Mouse (Mus musculus) kidney, embryonic 15.5 days (tissue): Measurements from ENCODE around the gene Myo3a. TPM values are rescaled to one million over a fixed set of nuclear protein-coding genes. Genes with fewer than 3 reads are reported as not detected.
"Not testable (repeated sequence)": the region's sequence is repeated elsewhere in the genome, so short reads cannot be mapped to it uniquely, and the experiment has no call there.

Experiments used
- ATAC-seq: fragments of 200-750 bp; cut with Nextera tagmentation; replicated peaks from 2 replicates; pipeline ENCODE4 v1.8.0; 2017; ENCODE audit warnings: moderate TSS enrichment; ENCODE audit not compliant: low FRiP score
- H3K27ac ChIP-seq: fragments of 300-500 bp; sonication (generic); 2 replicates; pipeline ENCODE4 v1.5.1; 2015; ENCODE audit warnings: mild to moderate bottlenecking, inconsistent platforms
- H3K27me3 ChIP-seq: fragments of 300-500 bp; sonication (generic); 2 replicates; pipeline ENCODE4 v1.6.1; 2015; ENCODE audit warnings: inconsistent platforms
- H3K36me3 ChIP-seq: fragments of 300-500 bp; sonication (generic); 2 replicates; pipeline ENCODE4 v1.6.1; 2015; ENCODE audit warnings: inconsistent platforms
- H3K4me1 ChIP-seq: fragments of 300-500 bp; sonication (generic); 2 replicates; pipeline ENCODE4 v1.6.1; 2015; ENCODE audit warnings: inconsistent platforms
- H3K4me2 ChIP-seq: fragments of 300-500 bp; sonication (generic); 2 replicates; pipeline ENCODE4 v1.6.1; 2015; ENCODE audit warnings: moderate library complexity, mild to moderate bottlenecking, inconsistent platforms
- H3K4me3 ChIP-seq: fragments of 300-500 bp; sonication (generic); replicated peaks from 2 replicates; pipeline ENCODE4 v1.5.1; 2015; ENCODE audit warnings: mild to moderate bottlenecking, inconsistent platforms
- H3K9ac ChIP-seq: fragments of 300-500 bp; sonication (generic); 2 replicates; pipeline ENCODE4 v1.6.1; 2015; ENCODE audit warnings: mild to moderate bottlenecking, inconsistent platforms
- H3K9me3 ChIP-seq: fragments of 300-500 bp; sonication (generic); replicated peaks from 2 replicates; pipeline ENCODE4 v1.6.1; 2016; ENCODE audit warnings: inconsistent platforms
- WGBS: fragments of 180-500 bp; shearing (Covaris S2); methylation state at CpG from one replicate; pipeline ENCODE4 v1.1.7; 2015; ENCODE audit warnings: mixed read lengths; 5-methylcytosine and 5-hydroxymethylcytosine counted together
- polyA plus RNA-seq: library from polyadenylated mRNA; unstranded; fragments of >200 nt; fragmentation: Nextera tagmentation; extraction: Ambion mirVana; gene quantifications from 2 replicates; pipeline ENCODE4 v1.2.1, GENCODE M21; 2015

Myo3a gene
- polyA plus RNA-seq, 1 experiment from 2014 or later = 0.17 TPM

DNA sequence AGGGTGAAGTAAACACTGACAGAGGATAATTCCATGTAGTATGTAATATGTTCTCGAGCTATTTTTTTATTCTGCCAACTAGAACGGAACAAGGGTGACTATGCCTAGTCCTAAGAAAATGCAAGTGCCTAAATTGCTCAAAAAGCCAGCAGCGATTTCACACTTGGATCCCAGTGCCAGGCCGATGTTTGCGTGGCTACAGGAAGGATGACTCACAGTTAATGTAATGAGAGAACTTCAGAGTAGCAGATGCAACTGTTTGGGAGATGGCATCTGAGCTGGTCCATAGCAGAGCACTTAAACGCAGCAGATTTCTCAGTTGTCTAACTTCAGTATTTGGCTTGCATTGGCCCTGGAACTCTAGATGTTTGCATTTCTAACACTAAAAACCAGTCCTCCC is 321.1 kb downstream of the Myo3a start:
- 87% methylated on average over 6 of the region's 6 CpGs for WGBS
- H3K27me3 ChIP-seq = no peaks in the 10 kb centered on the region
- H3K27ac ChIP-seq = no peak overlapping the region
- H3K4me2 ChIP-seq = no peak overlapping the region
- no peak overlapping the region for H3K4me3 ChIP-seq
- no peak for ATAC-seq
- no peaks in the 10 kb centered on the region for H3K9me3 ChIP-seq
- H3K36me3 ChIP-seq = no peaks in the 10 kb centered on the region
- no peak overlapping the region for H3K9ac ChIP-seq
- H3K4me1 ChIP-seq = no peaks in the 10 kb centered on the region

DNA sequence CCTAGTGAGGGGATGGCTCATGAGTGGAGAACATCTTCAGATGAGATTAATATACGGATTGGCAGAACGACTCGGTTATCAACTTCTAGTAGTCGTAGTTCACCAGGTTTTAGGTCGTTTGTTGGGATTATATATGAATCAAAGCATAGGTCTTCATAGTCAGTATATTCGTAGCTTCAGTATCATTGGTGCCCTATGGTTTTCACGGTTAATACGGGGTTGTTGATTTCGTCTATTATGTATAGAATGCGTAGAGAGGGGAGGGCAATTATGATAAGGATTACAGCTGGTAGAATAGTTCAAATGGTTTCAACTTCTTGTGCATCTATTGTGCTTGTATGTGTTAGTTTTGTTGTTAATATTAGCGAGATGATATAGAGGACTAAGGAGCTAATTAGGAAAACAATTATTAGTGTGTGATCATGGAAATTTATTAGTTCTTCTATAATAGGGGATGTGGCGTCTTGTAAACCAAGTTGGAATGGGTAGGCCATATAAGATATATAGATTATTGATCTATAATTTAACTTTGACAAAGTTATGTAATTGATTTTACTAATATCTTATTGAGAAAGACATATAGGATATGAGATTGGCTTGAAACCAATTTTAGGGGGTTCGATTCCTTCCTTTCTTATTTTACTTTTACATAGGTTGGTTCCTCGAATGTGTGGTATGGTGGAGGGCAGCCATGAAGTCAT is 360.3 kb downstream of the Myo3a start:
- H3K9me3 ChIP-seq, H3K27ac ChIP-seq, H3K4me1 ChIP-seq, H3K4me2 ChIP-seq, H3K36me3 ChIP-seq, H3K27me3 ChIP-seq, H3K4me3 ChIP-seq, H3K9ac ChIP-seq: not testable (repeated sequence)
- ATAC-seq = peak; percentile 88
- WGBS = 84% methylated on average over 14 of the region's 14 CpGs

DNA sequence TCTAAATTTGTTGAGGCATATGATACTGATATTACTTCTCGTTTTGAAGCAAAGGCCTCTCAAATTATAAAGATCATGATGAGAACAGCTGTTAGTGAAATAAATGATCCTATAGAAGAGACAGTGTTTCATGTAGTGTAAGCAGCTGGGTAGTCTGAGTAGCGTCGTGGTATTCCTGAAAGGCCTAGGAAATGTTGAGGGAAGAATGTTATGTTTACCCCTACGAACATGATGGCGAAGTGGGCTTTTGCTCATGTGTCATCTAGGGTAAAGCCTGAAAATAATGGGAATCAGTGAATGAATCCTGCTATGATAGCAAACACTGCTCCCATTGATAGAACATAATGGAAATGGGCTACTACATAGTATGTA is 360.9 kb downstream of the Myo3a start:
- H3K4me1 ChIP-seq, H3K9ac ChIP-seq, H3K36me3 ChIP-seq, H3K4me2 ChIP-seq, H3K4me3 ChIP-seq, H3K27ac ChIP-seq, H3K27me3 ChIP-seq, H3K9me3 ChIP-seq: not testable (repeated sequence)
- ATAC-seq = peak; percentile 52
- whole genome bisulfite sequencing = 88% methylated on average over 5 of the region's 5 CpGs

DNA sequence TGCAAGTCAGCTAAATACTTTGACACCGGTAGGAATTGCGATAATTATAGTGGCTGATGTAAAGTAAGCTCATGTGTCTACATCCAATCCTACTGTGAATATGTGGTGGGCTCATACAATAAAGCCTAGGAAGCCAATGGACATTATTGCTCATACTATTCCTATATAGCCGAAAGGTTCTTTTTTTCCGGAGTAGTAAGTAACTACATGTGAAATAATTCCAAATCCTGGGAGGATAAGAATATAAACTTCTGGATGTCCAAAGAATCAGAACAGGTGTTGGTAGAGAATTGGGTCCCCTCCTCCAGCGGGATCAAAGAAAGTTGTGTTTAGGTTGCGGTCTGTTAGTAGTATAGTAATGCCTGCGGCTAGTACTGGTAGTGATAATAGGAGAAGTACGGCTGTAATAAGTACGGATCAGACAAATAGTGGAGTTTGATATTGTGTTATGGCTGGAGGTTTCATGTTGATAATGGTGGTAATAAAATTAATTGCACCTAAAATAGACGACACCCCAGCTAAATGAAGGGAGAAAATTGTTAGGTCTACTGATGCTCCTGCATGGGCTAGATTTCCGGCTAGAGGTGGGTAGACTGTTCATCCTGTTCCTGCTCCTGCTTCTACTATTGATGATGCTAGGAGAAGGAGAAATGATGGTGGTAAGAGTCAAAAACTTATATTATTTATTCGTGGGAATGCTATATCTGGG is 361.5 kb downstream of the Myo3a start:
- not testable (repeated sequence) for H3K9ac ChIP-seq, H3K4me1 ChIP-seq, H3K4me3 ChIP-seq, H3K4me2 ChIP-seq, H3K27ac ChIP-seq, H3K27me3 ChIP-seq, H3K36me3 ChIP-seq, H3K9me3 ChIP-seq
- peak; percentile 95 for ATAC-seq
- WGBS = 69% methylated on average over 12 of the region's 12 CpGs

DNA sequence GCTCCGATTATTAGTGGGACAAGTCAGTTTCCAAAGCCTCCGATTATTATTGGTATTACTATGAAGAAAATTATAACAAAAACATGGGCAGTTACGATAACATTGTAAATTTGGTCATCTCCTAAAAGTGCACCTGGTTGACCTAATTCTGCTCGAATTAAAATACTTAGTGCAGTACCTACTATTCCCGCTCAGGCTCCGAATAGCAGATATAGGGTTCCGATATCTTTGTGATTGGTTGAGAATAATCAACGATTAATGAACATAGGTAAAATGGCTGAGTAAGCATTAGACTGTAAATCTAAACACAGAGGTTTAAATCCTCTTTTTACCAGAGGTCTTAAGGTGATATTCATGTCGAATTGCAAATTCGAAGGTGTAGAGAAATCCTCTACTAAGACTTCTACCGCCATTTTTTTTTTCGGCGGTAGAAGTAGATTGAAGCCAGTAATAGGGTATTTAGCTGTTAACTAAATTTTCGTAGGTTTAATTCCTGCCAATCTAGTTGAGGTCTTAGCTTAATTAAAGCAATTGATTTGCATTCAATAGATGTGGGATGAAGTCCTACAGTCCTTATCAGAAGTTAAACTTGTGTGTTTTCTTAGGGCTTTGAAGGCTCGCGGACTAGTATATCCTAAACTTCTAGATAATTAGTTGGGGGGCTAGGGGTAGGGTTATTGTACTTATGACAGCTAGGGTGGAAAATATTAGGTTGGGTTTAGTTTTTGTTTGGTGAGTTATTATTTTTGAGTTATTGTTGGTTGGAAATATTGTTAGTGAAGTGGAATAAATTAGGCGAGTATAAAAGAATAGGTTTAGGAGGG is 362.3 kb downstream of the Myo3a start:
- H3K9ac ChIP-seq, H3K27me3 ChIP-seq, H3K27ac ChIP-seq, H3K4me2 ChIP-seq, H3K9me3 ChIP-seq, H3K36me3 ChIP-seq, H3K4me3 ChIP-seq, H3K4me1 ChIP-seq: not testable (repeated sequence)
- ATAC-seq = peak; percentile 94
- WGBS = 91% methylated on average over 17 of the region's 17 CpGs

DNA sequence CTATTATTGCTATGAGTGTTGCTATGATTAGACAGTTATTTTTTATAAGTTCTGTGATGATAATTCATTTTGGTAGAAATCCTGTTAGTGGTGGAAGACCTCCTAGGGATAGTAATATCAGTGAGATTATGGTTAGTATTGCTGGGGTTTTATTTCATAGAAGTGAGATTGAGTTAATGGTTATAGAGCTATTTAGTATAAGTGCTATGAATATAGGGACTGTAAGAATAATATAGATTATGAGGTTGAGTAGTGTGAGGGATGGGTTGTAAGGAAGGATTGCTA is 362.8 kb downstream of the Myo3a start:
- Histone ChIP-seq H3K27me3 (no peaks in the 10 kb centered on the region), H3K9me3 (no peaks in the 10 kb centered on the region), H3K4me1 (no peaks in the 10 kb centered on the region), H3K36me3 (no peaks in the 10 kb centered on the region), H3K4me2 (no peak overlapping the region), H3K4me3 (no peak overlapping the region), H3K9ac (no peak overlapping the region), H3K27ac (no peak overlapping the region)
- ATAC-seq = no peak

DNA sequence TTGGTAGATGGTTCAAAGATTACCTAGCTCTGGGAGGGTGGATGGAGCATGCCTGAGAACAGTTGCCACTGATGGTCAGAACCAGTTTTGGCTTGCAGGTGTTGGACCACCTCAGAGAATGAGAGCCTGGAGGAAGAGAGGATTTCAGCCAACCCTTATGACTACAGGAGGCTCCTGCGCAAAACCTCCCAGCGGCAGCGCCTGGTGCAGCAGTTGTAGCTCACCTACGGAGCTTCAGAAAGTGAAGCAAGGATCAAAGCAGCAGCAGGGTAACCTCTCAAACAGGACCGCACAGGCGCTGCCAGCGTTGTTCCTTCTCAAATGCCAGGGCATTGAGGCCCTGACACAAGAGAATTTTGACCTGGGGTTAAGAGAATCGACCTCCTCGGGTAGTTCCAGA is 390.6 kb downstream of the Myo3a start:
- peaks cover 62% of the 10 kb centered on the region for H3K27me3 ChIP-seq
- 3% methylated on average over 9 of the region's 9 CpGs for WGBS
- H3K4me1 ChIP-seq = peaks cover 15% of the 10 kb centered on the region
- no peak overlapping the region for H3K4me2 ChIP-seq
- ATAC-seq = no peak
- no peak overlapping the region for H3K9ac ChIP-seq
- H3K36me3 ChIP-seq = no peaks in the 10 kb centered on the region
- no peaks in the 10 kb centered on the region for H3K9me3 ChIP-seq
- H3K27ac ChIP-seq = no peak overlapping the region
- no peak overlapping the region for H3K4me3 ChIP-seq

DNA sequence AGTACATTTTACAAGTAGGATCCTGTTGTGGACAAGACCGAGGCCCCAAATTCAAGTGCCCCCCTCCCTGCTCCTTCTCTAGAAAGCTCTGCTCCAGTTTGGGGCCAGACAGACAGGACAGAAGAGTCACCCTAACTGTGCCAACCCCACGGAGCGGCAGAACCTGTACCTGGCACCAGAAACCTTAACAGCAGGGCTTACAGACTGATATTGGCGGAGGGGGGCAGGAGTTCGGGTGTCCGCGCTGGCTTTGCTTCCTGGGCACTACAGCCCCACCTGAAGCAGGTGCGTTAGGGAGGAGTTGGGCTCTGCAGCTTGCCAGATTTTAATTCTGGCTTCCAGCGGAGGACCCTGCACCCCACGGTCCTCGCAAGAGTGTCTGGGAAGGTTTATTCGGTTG is 392.1 kb downstream of the Myo3a start:
- Histone ChIP-seq H3K9ac (no peak overlapping the region), H3K4me3 (no peak overlapping the region), H3K27ac (no peak overlapping the region), H3K36me3 (no peaks in the 10 kb centered on the region), H3K27me3 (peaks cover 76% of the 10 kb centered on the region), H3K4me1 (peaks cover 24% of the 10 kb centered on the region), H3K9me3 (no peaks in the 10 kb centered on the region), H3K4me2 (no peak overlapping the region)
- 4% methylated on average over 12 of the region's 12 CpGs for WGBS
- ATAC-seq = no peak

DNA sequence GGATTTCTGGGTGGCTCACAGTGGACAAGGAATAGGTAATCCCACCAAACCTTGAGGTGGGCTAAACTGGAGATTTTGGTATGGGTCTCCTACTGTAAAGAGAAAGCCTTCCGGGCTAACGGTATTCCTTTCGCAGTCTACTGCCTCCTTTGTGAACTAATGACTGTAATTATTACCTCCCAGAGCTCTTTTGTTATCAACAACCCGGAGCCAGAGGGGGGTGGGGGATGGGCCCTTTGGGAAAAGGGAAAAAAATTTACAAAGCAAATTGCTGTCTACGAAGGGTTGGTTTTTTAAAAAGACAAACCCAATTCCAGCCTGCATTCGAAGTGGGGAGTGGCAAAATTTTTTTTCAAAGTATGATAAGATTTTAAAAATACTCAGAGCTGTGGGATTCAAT is 392.7 kb downstream of the Myo3a start:
- H3K27ac ChIP-seq = no peak overlapping the region
- peaks cover 82% of the 10 kb centered on the region for H3K27me3 ChIP-seq
- no peak overlapping the region for H3K4me2 ChIP-seq
- H3K9me3 ChIP-seq = no peaks in the 10 kb centered on the region
- H3K9ac ChIP-seq = no peak overlapping the region
- no peak for ATAC-seq
- no peaks in the 10 kb centered on the region for H3K36me3 ChIP-seq
- peaks cover 24% of the 10 kb centered on the region for H3K4me1 ChIP-seq
- WGBS = 3% methylated on average over 6 of the region's 6 CpGs
- H3K4me3 ChIP-seq = no peak overlapping the region

DNA sequence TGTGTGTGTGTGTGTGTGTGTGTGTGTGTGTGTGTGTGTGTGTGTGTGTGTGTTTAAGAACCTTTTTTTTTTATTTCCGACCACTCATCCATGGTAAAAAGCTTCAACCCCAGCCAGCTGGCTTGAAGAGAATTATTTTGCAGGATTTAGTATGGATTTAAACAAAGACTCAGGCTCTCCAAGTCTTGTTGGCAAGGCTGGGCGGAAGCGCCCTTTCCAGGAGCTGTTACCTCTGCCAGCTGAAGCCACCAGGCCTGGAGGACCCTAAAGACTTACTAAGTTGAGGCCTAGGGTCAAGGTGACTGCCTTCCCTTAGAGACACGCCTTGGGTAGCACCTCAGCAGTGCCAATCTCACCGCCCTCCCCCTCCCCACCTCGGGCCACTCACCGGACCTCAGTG is 393.2 kb downstream of the Myo3a start:
- no peak overlapping the region for H3K4me2 ChIP-seq
- peaks cover 24% of the 10 kb centered on the region for H3K4me1 ChIP-seq
- no peak overlapping the region for H3K9ac ChIP-seq
- H3K27me3 ChIP-seq = peaks cover 87% of the 10 kb centered on the region
- H3K27ac ChIP-seq = no peak overlapping the region
- no peak overlapping the region for H3K4me3 ChIP-seq
- no peak for ATAC-seq
- no peaks in the 10 kb centered on the region for H3K36me3 ChIP-seq
- 3% methylated on average over 7 of the region's 7 CpGs for WGBS
- H3K9me3 ChIP-seq = no peaks in the 10 kb centered on the region

DNA sequence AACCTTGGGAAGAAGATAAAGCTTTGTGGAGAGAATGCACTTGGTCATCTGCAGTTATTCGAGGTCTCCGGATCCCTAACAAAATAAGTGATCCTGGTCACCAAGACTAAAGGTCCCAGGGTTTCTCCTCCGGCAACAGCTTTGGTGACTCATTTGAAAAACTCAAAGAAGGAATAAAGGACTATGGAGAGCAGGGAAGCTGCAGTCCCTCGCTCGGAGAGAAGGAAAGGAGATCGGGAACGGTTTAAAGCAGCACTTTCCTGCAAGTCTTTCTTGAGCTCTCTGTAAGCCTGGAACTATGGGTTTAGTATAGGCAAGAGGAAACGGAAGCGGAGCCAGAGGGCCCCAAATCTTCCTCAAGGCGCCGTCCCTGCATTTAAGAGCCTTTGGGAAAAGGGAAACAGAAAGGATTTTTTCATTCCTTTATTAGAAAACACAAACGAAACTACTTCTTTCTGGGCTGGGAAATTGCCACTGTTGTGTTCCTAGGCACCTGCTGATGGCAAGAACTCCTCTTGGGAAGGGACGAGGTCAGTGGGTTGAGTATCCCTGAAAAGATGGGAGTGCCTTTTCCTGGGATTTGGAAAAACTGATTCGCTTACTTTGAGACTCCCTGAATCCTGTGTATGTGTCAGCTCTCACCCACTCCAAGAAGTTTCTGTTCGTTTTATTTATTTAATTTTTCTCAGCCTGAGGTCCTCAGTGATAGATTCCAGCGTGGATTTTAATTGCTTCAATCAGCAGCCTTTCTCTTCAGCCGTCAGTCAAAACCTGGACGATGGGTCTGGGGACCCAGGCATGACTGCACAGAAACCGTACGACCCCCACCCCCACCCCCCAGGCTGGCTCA is 393.9 kb downstream of the Myo3a start:
- Histone ChIP-seq H3K4me1 (peaks cover 24% of the 10 kb centered on the region), H3K9me3 (no peaks in the 10 kb centered on the region), H3K4me2 (0 out of 2 replicates have a peak overlapping the region, but pooled peaks have one; percentile 73), H3K27me3 (peaks cover 94% of the 10 kb centered on the region), H3K4me3 (peak overlapping the region; percentile 42), H3K27ac (no peak overlapping the region), H3K9ac (no peak overlapping the region), H3K36me3 (no peaks in the 10 kb centered on the region)
- under 1% methylated on average over 20 of the region's 20 CpGs for WGBS
- ATAC-seq = no peak
